Mouse (Mus musculus) embryonic stem cell, embryonic (primary cell): ENCODE measurements at regions not wholly inside any gene's neighbourhood (a gene's known extent, or its start where the extent isn't known, plus 50 kb on each side); places are given as distances from the start of the nearest gene placed in this dataset.

ENCODE experiments used
- CTCF ChIA-PET, 4 experiments: fragments of 300-600 bp in 2 of 4; fragments of 350-600 bp in 2 of 4; sonication (Branson Sonifier 250); formaldehyde crosslinking; loops; one replicate each; lab custom pipeline; 2022; ENCODE audit warnings: inconsistent platforms in 2 of 4; lab: Charles Lee
- POLR2A ChIA-PET, 4 experiments: fragments of 300-600 bp in 2 of 4; fragments of 350-600 bp in 2 of 4; sonication (Branson Sonifier 250); formaldehyde crosslinking; loops; one replicate each; lab custom pipeline; 2022; ENCODE audit warnings: antibody characterized with exemption in 4 of 4, inconsistent platforms in 1 of 4; lab: Charles Lee

DNA sequence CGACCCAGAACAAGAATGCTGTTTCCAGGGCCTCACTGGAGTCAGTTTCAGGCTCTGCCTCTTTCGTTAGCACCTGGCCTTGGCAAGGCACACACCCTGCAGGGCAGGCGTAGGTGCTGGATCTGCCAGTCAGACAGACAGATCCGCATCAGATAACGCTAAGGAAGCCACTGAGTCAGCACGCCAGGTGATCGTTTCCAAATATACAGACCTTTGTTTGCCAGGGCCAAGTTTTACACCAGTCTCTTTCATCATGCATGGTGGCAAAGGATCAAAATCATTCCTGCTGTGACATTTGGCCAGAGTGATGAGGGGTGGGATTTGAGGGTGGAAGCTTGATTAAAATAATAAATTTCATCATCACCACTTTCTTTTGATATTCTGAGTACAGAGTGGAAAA lies 411.0 kb downstream of the Ofcc1 start:
- CTCF ChIA-PET: no interaction called here

DNA sequence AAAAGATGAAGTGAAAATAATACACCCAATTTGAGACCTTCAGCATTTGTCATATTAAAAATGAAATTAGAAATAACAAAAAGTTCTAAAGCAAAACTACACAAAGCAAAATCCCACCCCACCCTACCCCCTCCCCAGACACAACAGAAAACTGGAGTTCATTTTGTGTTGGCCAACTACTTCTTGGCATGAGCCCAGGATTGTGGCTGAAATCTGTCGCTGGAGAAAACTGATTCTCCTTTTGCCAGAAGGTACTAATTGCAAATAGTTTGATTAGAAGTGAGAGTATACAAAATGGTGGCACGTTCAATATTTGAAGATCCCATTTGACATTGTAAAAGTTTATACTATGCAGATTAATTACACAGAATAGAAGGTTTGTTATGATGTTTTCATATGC lies 426.0 kb downstream of the Ofcc1 start:
- POLR2A ChIA-PET: interaction anchor here in 1 of 4 experiments (0.6 kb wide), 1 partner anchor 52 kb away, joined by 3 read pairs; no protein-coding TSS in a partner anchor
- CTCF ChIA-PET: no interaction called here

More for the DNA sequence above, 411.0 kb downstream of the Ofcc1 start:
- POLR2A ChIA-PET: no interaction called here

DNA sequence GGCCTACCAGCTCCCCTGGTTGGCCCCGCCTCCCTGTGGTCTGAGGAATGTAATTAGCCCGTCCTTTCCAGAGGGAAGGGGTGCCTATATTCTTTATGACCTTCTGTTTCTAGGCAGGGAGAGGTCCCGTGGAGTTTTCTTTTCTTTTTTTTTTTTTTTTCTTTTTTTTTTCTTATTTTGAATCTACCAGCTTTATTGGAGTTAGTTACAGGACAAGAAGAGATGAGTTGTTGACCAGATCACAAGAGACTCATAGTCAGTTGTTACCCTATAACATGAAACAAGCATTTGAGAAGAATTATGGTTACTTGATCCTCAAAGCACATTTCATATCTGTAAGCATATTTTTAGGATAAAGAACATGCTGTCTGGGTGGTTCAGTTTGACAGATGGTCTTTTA lies 429.8 kb downstream of the Ofcc1 start:
- ChIA-PET CTCF (interaction anchor here in 1 of 4 experiments (0.6 kb wide), 1 partner anchor 11 kb away, joined by 7 read pairs; no protein-coding TSS in a partner anchor), POLR2A (interaction anchor here in 1 of 4 experiments (0.7 kb wide), 1 partner anchor 713 kb away, joined by 3 read pairs; no protein-coding TSS in a partner anchor)

DNA sequence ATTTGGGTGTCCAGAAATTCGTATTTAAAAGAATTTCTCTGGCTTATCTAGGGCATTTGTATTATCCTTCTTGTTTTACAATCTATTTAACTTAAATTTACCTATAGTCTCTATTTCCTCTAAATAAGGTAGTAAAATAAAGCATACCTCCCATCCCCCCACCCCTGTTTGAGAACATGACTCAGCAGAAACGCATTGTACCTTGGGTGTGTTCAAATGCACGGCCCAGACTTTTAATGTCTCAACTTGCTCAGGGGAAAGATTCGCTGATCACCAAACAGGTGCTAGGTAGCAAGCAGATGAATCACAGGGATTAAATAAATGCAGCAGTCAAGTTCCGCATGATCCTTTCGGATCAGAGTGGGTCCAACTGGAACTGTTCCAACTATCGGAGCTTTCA lies 432.7 kb downstream of the Ofcc1 start:
- ChIA-PET POLR2A (no interaction called here), CTCF (no interaction called here)

DNA sequence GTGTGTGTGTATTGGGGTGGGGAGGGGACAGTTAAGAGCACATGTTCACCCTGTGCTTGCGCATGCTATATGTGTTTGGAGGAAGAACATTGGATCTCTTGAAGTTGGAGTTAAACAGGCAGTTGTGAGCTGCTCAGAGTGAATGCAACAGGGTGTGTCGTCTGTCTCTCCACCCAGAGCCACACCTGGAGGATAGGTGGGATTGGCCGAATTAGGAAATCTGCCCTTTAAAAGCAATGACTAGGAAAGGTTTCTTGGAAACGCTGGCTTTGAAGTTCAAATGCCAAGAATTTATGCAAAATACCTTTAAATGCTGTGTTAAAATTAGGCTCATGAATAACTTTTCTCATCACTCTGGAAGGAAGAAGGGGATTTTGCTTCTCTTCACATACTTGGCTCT lies 436.9 kb downstream of the Ofcc1 start:
- POLR2A ChIA-PET: interaction anchor here in 1 of 4 experiments (0.6 kb wide), 1 partner anchor 732 kb away, joined by 5 read pairs; no protein-coding TSS in a partner anchor

DNA sequence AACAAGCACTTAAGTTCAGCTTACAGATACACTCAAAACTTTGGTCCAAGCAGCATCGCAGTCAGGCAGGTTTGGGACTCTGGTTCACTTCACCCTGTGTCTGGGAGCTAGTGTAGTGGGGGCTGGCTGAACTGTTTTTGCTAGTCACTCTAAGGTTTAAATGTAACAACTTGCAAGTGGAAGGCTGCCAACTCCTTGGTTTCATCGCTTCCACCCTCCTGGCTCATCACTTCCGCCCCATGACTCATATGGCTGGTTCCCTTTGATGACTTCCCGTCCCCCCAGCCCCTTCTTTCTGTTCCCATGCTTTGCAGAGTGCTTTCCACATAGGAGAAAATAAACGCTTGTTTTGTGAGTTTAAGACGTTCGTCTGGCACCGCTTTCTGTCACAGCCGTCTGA lies 438.1 kb downstream of the Ofcc1 start:
- ChIA-PET POLR2A (interaction anchor here in 1 of 4 experiments (0.7 kb wide), 1 partner anchor 97 kb away, joined by 3 read pairs; no protein-coding TSS in a partner anchor), CTCF (interaction anchor here in 3 of 4 experiments (0.6 to 1.8 kb wide), 3 partner anchors 276 to 1765 kb away, joined by 3 to 5 read pairs (median 4); no protein-coding TSS in a partner anchor)

More for the DNA sequence above, 436.9 kb downstream of the Ofcc1 start:
- CTCF ChIA-PET: interaction anchor here in 2 of 4 experiments (0.7 to 1.8 kb wide), 2 partner anchors 122 to 277 kb away, joined by 4 to 7 read pairs; no protein-coding TSS in a partner anchor

DNA sequence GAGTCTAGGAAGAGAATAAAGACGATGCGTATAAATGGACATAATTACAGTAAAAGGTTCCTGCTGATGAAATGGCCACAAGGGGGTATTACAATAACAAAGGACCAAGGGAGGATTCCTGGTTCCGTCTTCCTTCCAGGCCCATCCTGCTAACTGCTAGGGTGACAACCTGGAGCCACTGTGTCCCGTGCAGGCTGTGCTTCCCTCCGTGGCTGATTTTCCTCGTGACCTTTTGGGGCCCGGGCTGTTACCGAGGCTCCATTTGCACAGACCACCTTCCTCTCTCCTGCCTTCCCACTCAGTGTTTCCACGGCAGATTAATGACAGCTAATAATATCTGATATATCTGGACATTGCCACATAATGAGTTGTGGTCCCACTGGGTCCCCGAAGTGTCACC lies 453.5 kb downstream of the Ofcc1 start:
- POLR2A ChIA-PET: no interaction called here
- CTCF ChIA-PET: no interaction called here

DNA sequence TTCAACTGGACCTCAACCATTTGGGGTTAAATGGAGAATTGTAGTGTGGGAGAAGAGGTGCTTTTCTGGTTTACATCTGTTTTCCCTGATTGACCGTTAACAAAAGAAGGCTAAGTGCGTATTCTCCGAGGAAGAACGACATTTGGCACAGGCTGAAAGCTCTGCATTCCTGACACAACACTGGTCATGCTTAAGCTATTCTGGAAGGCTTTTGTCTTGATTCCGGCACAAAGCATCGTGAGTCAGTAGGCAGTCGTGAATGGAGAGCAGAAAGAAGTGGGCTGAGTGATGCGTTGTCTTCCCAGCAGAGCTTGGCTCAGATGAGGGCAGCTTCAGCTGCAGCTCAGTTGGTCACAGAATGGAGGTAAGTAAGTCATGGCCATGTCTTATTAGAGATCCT lies 457.0 kb downstream of the Ofcc1 start:
- POLR2A ChIA-PET: no interaction called here
- CTCF ChIA-PET: interaction anchor here in 2 of 4 experiments (0.6 to 1.2 kb wide), 2 partner anchors 10 to 533 kb away, joined by 3 read pairs; no protein-coding TSS in a partner anchor

DNA sequence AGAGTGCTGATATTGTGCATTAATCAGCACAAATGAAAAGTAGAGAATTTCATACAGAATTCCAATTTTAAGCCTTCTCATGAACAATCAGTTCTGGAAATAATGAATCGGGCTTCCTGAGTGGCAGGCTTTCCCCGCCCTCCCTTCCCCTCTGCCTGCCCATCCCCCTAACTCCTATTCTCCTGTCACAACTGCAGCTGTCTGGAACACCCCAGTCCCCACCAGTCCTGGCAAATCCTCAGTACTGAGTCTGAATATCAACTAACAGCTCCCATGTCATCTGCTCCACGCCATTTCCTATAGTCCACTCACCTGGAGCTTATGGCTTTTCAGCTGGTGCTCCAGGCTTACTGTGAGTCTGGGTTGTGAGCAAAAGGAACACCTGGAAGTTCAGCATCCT lies 457.9 kb downstream of the Ofcc1 start:
- CTCF ChIA-PET: interaction anchor here in 1 of 4 experiments (1.2 kb wide), 1 partner anchor 9 kb away, joined by 3 read pairs; no protein-coding TSS in a partner anchor
- POLR2A ChIA-PET: no interaction called here

DNA sequence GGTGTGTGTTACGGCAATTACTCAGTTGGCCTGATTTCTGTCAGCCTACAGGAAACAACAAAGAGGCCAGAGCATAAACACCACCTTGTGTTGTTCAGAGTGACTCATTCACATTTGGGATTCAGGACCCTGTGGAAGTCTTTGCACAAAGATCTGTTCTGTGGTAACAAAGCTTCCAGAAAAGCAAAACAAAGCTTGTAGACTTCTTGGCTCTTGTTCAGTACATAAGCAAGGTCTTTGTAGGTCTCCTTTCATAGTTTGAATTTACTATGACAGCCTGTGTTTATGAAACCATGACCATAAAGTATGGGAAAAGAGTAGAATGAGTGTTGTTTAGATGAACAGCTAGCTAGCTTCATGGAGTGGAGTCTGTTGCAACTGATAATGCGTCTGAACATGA lies 461.9 kb downstream of the Ofcc1 start:
- CTCF ChIA-PET: no interaction called here

DNA sequence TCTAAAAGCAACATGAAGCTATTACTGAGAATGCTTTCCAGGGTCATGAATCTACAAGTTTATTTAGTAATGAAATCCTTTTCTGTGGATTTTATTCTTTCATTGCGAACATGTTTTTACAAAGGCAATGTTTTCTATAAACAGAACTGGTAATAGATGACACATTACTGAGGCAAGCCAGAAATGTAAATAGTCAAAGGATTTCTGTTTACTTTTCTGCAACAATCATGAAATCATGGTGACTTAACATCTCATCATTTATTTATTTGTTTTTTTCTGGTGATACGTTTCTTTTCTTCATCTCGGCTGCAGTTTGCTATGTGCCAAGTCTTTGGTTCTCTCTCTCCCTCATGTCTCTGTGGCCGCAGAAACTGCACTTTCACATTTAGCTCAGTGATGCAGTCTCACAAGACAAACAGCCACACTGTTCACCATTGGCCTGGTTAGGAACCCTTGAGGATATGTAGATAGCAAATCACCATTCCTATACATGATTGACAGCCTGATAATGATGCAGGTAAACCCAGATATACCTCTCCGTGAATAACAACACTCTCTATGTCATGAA lies 462.8 kb downstream of the Ofcc1 start:
- ChIA-PET CTCF (no interaction called here), POLR2A (no interaction called here)

More for the DNA sequence above, 461.9 kb downstream of the Ofcc1 start:
- POLR2A ChIA-PET: no interaction called here

DNA sequence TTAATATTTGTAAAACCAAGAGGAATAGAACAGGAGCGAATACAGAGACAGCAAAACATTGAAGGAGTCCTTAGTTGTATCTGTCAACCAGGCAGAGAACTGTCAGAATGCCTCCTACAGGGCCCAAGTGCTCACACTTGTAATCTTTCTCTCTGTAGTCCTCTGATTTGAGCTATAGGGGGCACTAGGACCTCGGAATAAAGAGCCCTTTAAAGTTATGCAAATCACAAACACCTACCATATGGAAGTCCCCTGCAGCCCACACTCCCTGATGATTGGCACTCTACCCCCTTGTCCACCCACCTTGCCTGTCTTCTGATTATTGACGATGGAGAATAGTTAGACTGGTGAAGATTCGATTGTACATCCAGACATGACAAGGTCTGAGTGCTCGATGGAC lies 467.1 kb downstream of the Ofcc1 start:
- POLR2A ChIA-PET: no interaction called here
- CTCF ChIA-PET: interaction anchor here in 3 of 4 experiments (0.5 to 1.0 kb wide), 4 partner anchors 10 to 1023 kb away, joined by 3 to 11 read pairs (median 4); no protein-coding TSS in a partner anchor

DNA sequence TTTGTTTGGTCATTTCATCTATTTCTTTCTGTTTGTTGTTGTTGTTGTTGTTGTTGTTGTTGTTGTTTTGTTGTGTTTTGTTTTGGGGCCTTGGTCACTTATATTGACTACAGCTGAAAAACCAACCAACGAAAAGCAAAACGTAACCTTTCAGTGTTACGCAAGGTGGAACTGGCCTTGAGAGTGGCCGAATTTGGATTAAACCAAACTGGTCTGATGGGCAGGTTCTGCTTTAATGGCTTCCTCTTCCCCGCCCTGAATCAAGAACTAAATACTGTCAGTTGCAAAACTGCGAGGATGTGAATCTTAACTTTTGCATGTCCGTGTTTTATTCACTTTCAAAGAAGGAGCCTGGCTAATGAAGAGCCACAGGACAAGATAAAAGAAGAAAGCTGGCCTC lies 480.2 kb downstream of the Ofcc1 start:
- POLR2A ChIA-PET: no interaction called here
- CTCF ChIA-PET: no interaction called here

DNA sequence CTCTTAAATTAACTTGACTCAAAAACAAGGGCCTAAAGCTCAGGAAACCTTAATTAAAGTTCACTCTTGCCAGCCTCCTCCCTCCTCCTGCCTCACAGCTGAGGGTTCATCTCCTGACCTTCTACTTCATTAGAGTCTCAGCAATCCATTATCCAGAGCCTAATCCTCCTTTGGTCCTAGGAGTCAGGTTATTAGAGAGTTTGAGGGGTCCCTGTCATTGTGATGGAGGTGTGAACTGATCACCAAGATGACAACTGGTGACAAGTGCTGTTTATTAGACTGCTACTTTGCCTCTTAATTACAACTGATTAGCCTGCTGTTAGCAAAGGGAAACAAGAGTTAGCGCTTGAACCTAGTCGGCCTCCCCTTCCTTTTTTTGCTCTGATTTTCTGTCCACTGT lies 481.1 kb downstream of the Ofcc1 start:
- ChIA-PET POLR2A (no interaction called here), CTCF (no interaction called here)

DNA sequence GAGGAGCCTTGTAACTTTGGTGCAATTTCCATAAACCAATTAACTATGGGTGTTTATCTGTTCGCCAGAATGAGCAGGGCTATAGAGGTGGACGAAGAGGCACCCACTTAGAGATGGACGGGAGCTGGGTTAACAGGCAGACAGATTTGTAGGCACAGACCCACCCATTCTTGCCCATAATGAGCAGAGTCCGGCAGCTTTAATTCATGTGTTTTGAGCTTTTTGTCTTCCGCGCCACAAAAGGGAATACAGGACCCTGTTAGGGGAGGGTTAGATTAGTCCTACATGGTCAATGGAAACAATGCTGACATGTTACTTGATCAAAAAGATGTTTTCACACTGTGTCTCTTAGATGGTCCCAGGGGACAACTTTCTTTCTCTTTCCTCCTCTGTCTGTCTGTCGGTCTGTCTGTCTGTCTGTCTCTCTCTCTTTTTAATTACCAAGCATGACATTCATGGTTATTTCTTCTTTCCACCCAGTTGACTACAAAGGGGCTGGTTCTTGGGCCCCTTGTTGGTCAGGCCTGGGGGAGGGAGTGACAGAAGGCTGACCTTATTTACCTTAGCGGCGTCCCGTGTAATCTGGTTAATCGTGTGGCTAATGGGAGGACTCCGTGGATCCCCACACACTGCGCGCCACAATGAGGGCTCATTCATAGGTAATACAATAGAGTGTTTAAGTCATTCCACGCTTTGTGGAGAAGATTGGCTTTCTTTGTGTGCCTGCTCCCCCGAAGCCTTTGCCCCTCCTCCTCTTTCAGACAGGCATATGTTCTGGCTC lies 483.7 kb downstream of the Ofcc1 start:
- POLR2A ChIA-PET: no interaction called here
- CTCF ChIA-PET: no interaction called here

DNA sequence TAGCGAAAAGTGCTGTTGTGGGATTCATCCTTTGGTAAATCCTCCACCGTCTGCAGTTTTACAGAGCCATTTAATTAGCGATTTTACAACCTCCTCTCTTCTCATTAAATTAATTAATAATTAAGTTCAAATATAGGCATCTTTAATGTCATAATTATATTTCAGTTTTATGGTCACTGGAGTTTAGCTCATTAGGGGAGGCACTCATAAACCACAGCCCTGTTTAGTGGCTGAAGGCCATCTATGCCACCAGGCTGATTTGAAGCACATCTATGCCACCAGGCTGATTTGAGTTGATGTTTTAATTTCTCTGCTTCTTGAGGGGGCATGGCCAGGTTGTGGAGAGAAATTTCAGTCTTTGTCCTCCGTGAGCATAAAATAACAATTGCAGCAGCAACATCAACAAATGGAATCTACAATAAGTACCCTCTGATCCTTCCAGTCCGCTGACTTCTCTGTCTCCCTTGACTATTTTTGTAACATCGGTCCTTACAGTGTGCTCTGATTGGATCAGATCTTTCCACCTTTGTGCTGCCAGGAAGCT lies 508.9 kb downstream of the Ofcc1 start:
- ChIA-PET POLR2A (interaction anchor here in 1 of 4 experiments (0.9 kb wide), 1 partner anchor 26 kb away, joined by 3 read pairs; no protein-coding TSS in a partner anchor), CTCF (no interaction called here)

DNA sequence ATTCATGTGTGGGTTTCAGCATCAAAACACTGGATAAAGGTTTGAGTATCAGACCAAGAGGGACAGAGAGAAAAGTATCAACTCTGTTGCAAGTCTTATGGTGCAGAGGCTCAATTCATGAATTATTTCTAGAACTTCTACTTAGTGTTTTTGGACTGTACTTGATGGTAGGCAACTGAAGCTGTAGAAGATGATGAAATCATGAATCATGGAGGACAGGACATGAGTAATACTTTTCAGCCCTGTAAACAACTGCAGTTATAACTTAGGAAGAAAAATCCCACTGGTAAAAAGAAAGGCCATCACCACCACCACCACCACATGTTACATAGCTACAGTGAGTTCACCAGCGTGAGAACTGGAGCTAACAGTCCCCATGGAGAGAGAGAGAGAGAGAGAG lies 511.9 kb downstream of the Ofcc1 start:
- ChIA-PET POLR2A (no interaction called here), CTCF (no interaction called here)

DNA sequence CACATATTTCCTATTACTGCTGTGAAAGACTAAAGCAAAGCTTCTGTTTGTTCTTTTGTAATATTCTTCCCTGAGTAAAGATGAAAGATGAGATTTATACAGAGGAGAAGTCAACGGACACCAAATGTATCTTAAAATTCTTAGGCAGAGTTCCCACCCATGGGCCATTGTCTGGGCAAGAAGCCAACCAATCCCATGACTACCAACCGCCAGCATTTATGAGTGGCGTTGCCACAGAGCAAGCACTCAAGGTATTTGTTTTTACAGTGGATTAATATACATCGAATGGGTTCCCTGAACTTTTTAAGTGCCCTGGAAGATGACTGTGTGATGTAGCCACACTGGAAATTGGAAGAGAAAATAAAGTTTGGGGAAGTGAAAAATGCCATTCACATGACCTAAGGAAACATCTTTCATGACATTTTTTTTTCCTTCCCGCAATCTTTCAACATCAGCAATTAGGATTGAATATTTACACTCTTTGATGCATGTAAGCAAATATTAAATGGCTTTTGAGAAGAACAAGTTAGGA lies 525.1 kb downstream of the Ofcc1 start:
- CTCF ChIA-PET: no interaction called here
- POLR2A ChIA-PET: no interaction called here

DNA sequence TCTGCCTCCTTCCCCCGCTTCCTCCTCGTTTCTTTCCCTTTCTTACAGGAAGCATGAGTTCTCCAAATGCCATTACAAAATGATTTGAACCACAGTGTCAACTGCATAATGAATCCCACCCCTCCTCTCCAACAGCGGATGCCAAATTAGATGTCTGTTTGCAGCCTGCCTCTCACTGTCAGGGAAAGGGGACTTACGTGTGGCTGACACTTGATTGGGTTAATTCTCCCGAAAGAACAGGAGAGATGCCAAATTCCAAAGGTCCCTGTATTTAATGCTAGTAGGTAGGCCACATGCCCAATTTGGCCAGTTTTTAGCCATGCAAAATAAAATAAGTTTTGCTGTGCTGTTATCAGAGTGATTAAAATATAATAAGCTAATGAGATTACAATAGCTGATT lies 525.9 kb downstream of the Ofcc1 start:
- CTCF ChIA-PET: interaction anchor here in 1 of 4 experiments (0.6 kb wide), 1 partner anchor 8 kb away, joined by 6 read pairs; no protein-coding TSS in a partner anchor

More for the DNA sequence above, 525.9 kb downstream of the Ofcc1 start:
- POLR2A ChIA-PET: no interaction called here
